Comparison of ENCODE assay signal across 30 mouse cellular contexts in genomic region chr8:109591367-109591766, GRCm38 (mm10). TPM values are rescaled to one million over a fixed set of nuclear protein-coding genes. Genes with fewer than 3 reads are reported as not detected.
DNase-seq lines count a peak whose midpoint lies in the region; ATAC-seq and TF ChIP-seq lines count a peak whose summit lies in the region.
"Had no signal": no experiment of that assay in that cellular context is flagged by ENCODE, and none has a peak within 500 bp of the region (broad histone marks: within the 10 kb centered on the region; RNA-seq: fewer than 3 reads in every experiment).

No protein-coding gene starts in this region.

- no peaks in the 10 kb centered on the region for H3K27me3 ChIP-seq in liver, postnatal 0 days (ENCODE audit: insufficient read depth, low read length)
- 0 out of 2 replicates have a peak, but pooled peaks cover 4% of the 10 kb centered on the region for H3K27me3 ChIP-seq in liver, embryonic 12.5 days (replicated peaks)
- no peaks in the 10 kb centered on the region for H3K27me3 ChIP-seq in forebrain, embryonic 13.5 days
- H3K27me3 ChIP-seq: embryonic facial prominence, embryonic 12.5 days; embryonic facial prominence, embryonic 15.5 days; hindbrain, embryonic 12.5 days; hindbrain, embryonic 15.5 days had no signal

- DNase-seq in liver, postnatal 0 days = no peak
- DNase-seq in thymus, postnatal 0 days (ENCODE audit: low spot score) = no peak
- DNase-seq: adrenal gland, adult 8-10 months; adrenal gland, postnatal 25 days; cerebellum, adult 11 months; cerebellum, adult 2 months; cerebellum, adult 9-11 months; cerebellum, postnatal 25 days; forebrain, postnatal 0 days; gastrocnemius, adult 2 months; gastrocnemius, postnatal 14 days; heart, adult 11 months had no signal

- no peaks in the 10 kb centered on the region for H3K9me3 ChIP-seq in liver, postnatal 0 days (ENCODE audit: low read length)
- H3K9me3 ChIP-seq in liver, embryonic 12.5 days (replicated peaks) = no peaks in the 10 kb centered on the region
- H3K9me3 ChIP-seq in forebrain, embryonic 13.5 days (replicated peaks) = no peaks in the 10 kb centered on the region
- H3K9me3 ChIP-seq: embryonic facial prominence, embryonic 12.5 days; embryonic facial prominence, embryonic 15.5 days; forebrain, embryonic 10.5 days; hindbrain, embryonic 12.5 days; hindbrain, embryonic 15.5 days had no signal

- H3K27ac ChIP-seq in liver, postnatal 0 days (ENCODE audit: low read depth) = peak overlapping the region; percentile 60
- H3K27ac ChIP-seq in liver, embryonic 12.5 days = no peak overlapping the region
- no peak overlapping the region for H3K27ac ChIP-seq in forebrain, embryonic 13.5 days
- H3K27ac ChIP-seq: embryonic facial prominence, embryonic 12.5 days; embryonic facial prominence, embryonic 15.5 days; forebrain, embryonic 10.5 days; gastrocnemius, adult 2 months; hindbrain, embryonic 12.5 days; hindbrain, embryonic 15.5 days had no signal

- TF ChIP-seq EP300 in liver, postnatal 0 days (IDR thresholded peaks at IDR 0.05; ENCODE audit: low read depth) = peak; percentile 82

- peak overlapping the region; percentile 48; the same call in 1 of the 2 replicates for H3K9ac ChIP-seq in liver, postnatal 0 days (replicated peaks)
- H3K9ac ChIP-seq in liver, embryonic 12.5 days = no peak overlapping the region
- H3K9ac ChIP-seq in forebrain, embryonic 13.5 days = no peak overlapping the region
- H3K9ac ChIP-seq: embryonic facial prominence, embryonic 12.5 days; embryonic facial prominence, embryonic 15.5 days; forebrain, postnatal 0 days; hindbrain, embryonic 12.5 days; hindbrain, embryonic 15.5 days had no signal

- H3K4me1 ChIP-seq in liver, postnatal 0 days (ENCODE audit: insufficient read depth) = peaks cover 7% of the 10 kb centered on the region; the same call in 1 of the 2 replicates
- 0 out of 2 replicates have a peak, but pooled peaks cover 3% of the 10 kb centered on the region for H3K4me1 ChIP-seq in liver, embryonic 12.5 days
- H3K4me1 ChIP-seq in forebrain, embryonic 13.5 days = no peaks in the 10 kb centered on the region
- H3K4me1 ChIP-seq: embryonic facial prominence, embryonic 12.5 days; embryonic facial prominence, embryonic 15.5 days; forebrain, embryonic 10.5 days; hindbrain, embryonic 12.5 days; hindbrain, embryonic 15.5 days had no signal

- peaks cover 13% of the 10 kb centered on the region for H3K36me3 ChIP-seq in liver, postnatal 0 days (replicated peaks; ENCODE audit: insufficient read depth, low read length)
- peaks cover 49% of the 10 kb centered on the region for H3K36me3 ChIP-seq in liver, embryonic 12.5 days
- peaks cover 33% of the 10 kb centered on the region for H3K36me3 ChIP-seq in forebrain, embryonic 13.5 days (ENCODE audit: poor library complexity, severe bottlenecking)

- peak overlapping the region; percentile 44 for H3K4me2 ChIP-seq in liver, postnatal 0 days (ENCODE audit: low read depth, low read length)
- H3K4me2 ChIP-seq in liver, embryonic 12.5 days = no peak overlapping the region
- H3K4me2 ChIP-seq in forebrain, embryonic 13.5 days = no peak overlapping the region
- H3K4me2 ChIP-seq: embryonic facial prominence, embryonic 12.5 days; embryonic facial prominence, embryonic 15.5 days; heart, embryonic 11.5 days; hindbrain, embryonic 12.5 days; hindbrain, embryonic 15.5 days had no signal

- no peak for TF ChIP-seq CTCF in liver, postnatal 0 days (IDR thresholded peaks at IDR 0.05; ENCODE audit: low read depth)

- H3K4me3 ChIP-seq in liver, postnatal 0 days (ENCODE audit: low read depth, low read length) = no peak overlapping the region
- no peak overlapping the region for H3K4me3 ChIP-seq in liver, embryonic 12.5 days
- no peak overlapping the region for H3K4me3 ChIP-seq in forebrain, embryonic 13.5 days
- H3K4me3 ChIP-seq: embryonic facial prominence, embryonic 12.5 days; embryonic facial prominence, embryonic 15.5 days; erythroblast, embryonic 14.5 days; forebrain, embryonic 10.5 days; gastrocnemius, adult 2 months; hindbrain, embryonic 12.5 days; hindbrain, embryonic 15.5 days had no signal

- WGBS in liver, postnatal 0 days (ENCODE audit: insufficient replicate concordance) = 63% methylated on average over 3 of the region's 3 CpGs
- WGBS in liver, embryonic 12.5 days (ENCODE audit: insufficient replicate concordance) = 63% methylated on average over 3 of the region's 3 CpGs
- WGBS in forebrain, embryonic 13.5 days = 89% methylated on average over 3 of the region's 3 CpGs

- peak; percentile 51 for ATAC-seq in liver, postnatal 0 days
- no peak; the same call in 1 of the 2 replicates for ATAC-seq in liver, embryonic 12.5 days
- ATAC-seq in erythroblast, adult 5-6 weeks (replicated peaks; ENCODE audit: low FRiP score, poor library complexity, severe bottlenecking) = peak; percentile 74
- peak; percentile 56 for ATAC-seq in megakaryocyte-erythroid progenitor cell, adult 5-6 weeks (replicated peaks; ENCODE audit: low FRiP score, low TSS enrichment, poor library complexity, severe bottlenecking)
- ATAC-seq in forebrain, embryonic 13.5 days = no peak
- ATAC-seq: activated CD4-positive, CD25-positive, alpha-beta regulatory T cell, adult 4 months; CD4-positive, CD25-positive, alpha-beta regulatory T cell, adult 4 months; forebrain, embryonic 14.5 days; forebrain, postnatal 0 days had no signal

RNA-seq across cellular contexts. Expression of gene Hp, which starts 12.4 kb away (rescaled TPM):
- polyA plus RNA-seq in liver, postnatal 0 days (2015; fragmentation: Nextera tagmentation; extraction: Ambion mirVana) = 4,025 and 4,072 TPM in 2 replicates
- polyA plus RNA-seq in liver, embryonic 12.5 days (2016; fragmentation: Nextera tagmentation; extraction: Ambion mirVana) = 10.5 and 10.8 TPM in 2 replicates
- 99.9 and 127 TPM in 2 replicates for total RNA-seq in erythroblast, adult 5-6 weeks (2015; ENCODE audit: low replicate concordance)
- total RNA-seq in erythroblast, adult 5-6 weeks (2017; ENCODE audit: low replicate concordance) = 102 and 125 TPM in 2 replicates
- 5.8 TPM in 1 of 2 replicates, not detected in the other for total RNA-seq in megakaryocyte-erythroid progenitor cell, adult 5-6 weeks (2014; fragmentation: Nextera tagmentation)
- 2.4 and 2.8 TPM in 2 replicates for total RNA-seq in megakaryocyte-erythroid progenitor cell, adult 5-6 weeks (2017)
- 0.53 TPM in 1 of 2 replicates, not detected in the other for polyA plus RNA-seq in forebrain, embryonic 13.5 days (2015; fragmentation: Nextera tagmentation; extraction: Ambion mirVana)
- polyA plus RNA-seq in thymus, postnatal 0 days (2015; fragmentation: Nextera tagmentation; extraction: Ambion mirVana) = 2.2 and 2.7 TPM in 2 replicates
- polyA plus RNA-seq: activated CD4-positive, CD25-positive, alpha-beta regulatory T cell, adult 4 months; C2C12; CD4-positive, CD25-positive, alpha-beta regulatory T cell, adult 4 months had no signal

RNA-seq across cellular contexts. Expression of gene Dhodh, which starts 17.1 kb away (rescaled TPM):
- 9.7 and 11.4 TPM in 2 replicates for polyA plus RNA-seq in liver, postnatal 0 days (2015; fragmentation: Nextera tagmentation; extraction: Ambion mirVana)
- 33.3 and 35.3 TPM in 2 replicates for polyA plus RNA-seq in liver, embryonic 12.5 days (2016; fragmentation: Nextera tagmentation; extraction: Ambion mirVana)
- total RNA-seq in erythroblast, adult 5-6 weeks (2015; ENCODE audit: low replicate concordance) = 0.77 and 4.8 TPM in 2 replicates
- total RNA-seq in erythroblast, adult 5-6 weeks (2017; ENCODE audit: low replicate concordance) = 4.0 and 4.3 TPM in 2 replicates
- total RNA-seq in megakaryocyte-erythroid progenitor cell, adult 5-6 weeks (2014; fragmentation: Nextera tagmentation) = 16.0 and 58.0 TPM in 2 replicates
- total RNA-seq in megakaryocyte-erythroid progenitor cell, adult 5-6 weeks (2017) = 15.2 and 29.0 TPM in 2 replicates
- polyA plus RNA-seq in forebrain, embryonic 13.5 days (2015; fragmentation: Nextera tagmentation; extraction: Ambion mirVana) = 33.7 and 37.7 TPM in 2 replicates
- polyA plus RNA-seq in thymus, postnatal 0 days (2015; fragmentation: Nextera tagmentation; extraction: Ambion mirVana) = 37.3 and 37.6 TPM in 2 replicates

RNA-seq across cellular contexts. Expression of gene Pkd1l3, which starts 22.9 kb away (rescaled TPM):
- polyA plus RNA-seq in liver, postnatal 0 days (2015; fragmentation: Nextera tagmentation; extraction: Ambion mirVana) = 0.26 and 0.28 TPM in 2 replicates
- 0.97 and 2.0 TPM in 2 replicates for polyA plus RNA-seq in liver, embryonic 12.5 days (2016; fragmentation: Nextera tagmentation; extraction: Ambion mirVana)
- 0.38 TPM in 1 of 2 replicates, not detected in the other for total RNA-seq in erythroblast, adult 5-6 weeks (2015; ENCODE audit: low replicate concordance)
- not detected in 2 replicates for total RNA-seq in erythroblast, adult 5-6 weeks (2017; ENCODE audit: low replicate concordance)
- total RNA-seq in megakaryocyte-erythroid progenitor cell, adult 5-6 weeks (2014; fragmentation: Nextera tagmentation) = 2.4 and 4.6 TPM in 2 replicates
- total RNA-seq in megakaryocyte-erythroid progenitor cell, adult 5-6 weeks (2017) = 0.75 and 1.3 TPM in 2 replicates
- polyA plus RNA-seq in forebrain, embryonic 13.5 days (2015; fragmentation: Nextera tagmentation; extraction: Ambion mirVana) = 0.09 and 0.12 TPM in 2 replicates
- polyA plus RNA-seq in thymus, postnatal 0 days (2015; fragmentation: Nextera tagmentation; extraction: Ambion mirVana) = 0.14 and 0.26 TPM in 2 replicates
- total RNA-seq: gastrocnemius, postnatal 4 days; heart, postnatal 25 days had no signal
- polyA plus RNA-seq: C2C12; forebrain, embryonic 14.5 days; heart, embryonic 14.5 days had no signal

RNA-seq across cellular contexts. Expression of gene Txnl4b, which starts 25.7 kb away (rescaled TPM):
- polyA plus RNA-seq in liver, postnatal 0 days (2015; fragmentation: Nextera tagmentation; extraction: Ambion mirVana) = 10.5 and 11.4 TPM in 2 replicates
- polyA plus RNA-seq in liver, embryonic 12.5 days (2016; fragmentation: Nextera tagmentation; extraction: Ambion mirVana) = 12.7 and 13.9 TPM in 2 replicates
- total RNA-seq in erythroblast, adult 5-6 weeks (2015; ENCODE audit: low replicate concordance) = 1.9 and 3.6 TPM in 2 replicates
- 3.8 and 4.3 TPM in 2 replicates for total RNA-seq in erythroblast, adult 5-6 weeks (2017; ENCODE audit: low replicate concordance)
- 3.1 and 6.8 TPM in 2 replicates for total RNA-seq in megakaryocyte-erythroid progenitor cell, adult 5-6 weeks (2014; fragmentation: Nextera tagmentation)
- 7.5 and 11.0 TPM in 2 replicates for total RNA-seq in megakaryocyte-erythroid progenitor cell, adult 5-6 weeks (2017)
- 28.1 and 29.8 TPM in 2 replicates for polyA plus RNA-seq in forebrain, embryonic 13.5 days (2015; fragmentation: Nextera tagmentation; extraction: Ambion mirVana)
- 30.6 and 32.9 TPM in 2 replicates for polyA plus RNA-seq in thymus, postnatal 0 days (2015; fragmentation: Nextera tagmentation; extraction: Ambion mirVana)

RNA-seq across cellular contexts. Expression of gene Dhx38, which starts 25.7 kb away (rescaled TPM):
- polyA plus RNA-seq in liver, postnatal 0 days (2015; fragmentation: Nextera tagmentation; extraction: Ambion mirVana) = 4.8 and 5.6 TPM in 2 replicates
- polyA plus RNA-seq in liver, embryonic 12.5 days (2016; fragmentation: Nextera tagmentation; extraction: Ambion mirVana) = 18.6 and 19.8 TPM in 2 replicates
- 6.1 and 6.3 TPM in 2 replicates for total RNA-seq in erythroblast, adult 5-6 weeks (2015; ENCODE audit: low replicate concordance)
- total RNA-seq in erythroblast, adult 5-6 weeks (2017; ENCODE audit: low replicate concordance) = 18.2 and 26.5 TPM in 2 replicates
- total RNA-seq in megakaryocyte-erythroid progenitor cell, adult 5-6 weeks (2014; fragmentation: Nextera tagmentation) = 21.0 and 26.5 TPM in 2 replicates
- 40.9 and 47.8 TPM in 2 replicates for total RNA-seq in megakaryocyte-erythroid progenitor cell, adult 5-6 weeks (2017)
- 23.3 and 26.0 TPM in 2 replicates for polyA plus RNA-seq in forebrain, embryonic 13.5 days (2015; fragmentation: Nextera tagmentation; extraction: Ambion mirVana)
- 18.7 and 18.8 TPM in 2 replicates for polyA plus RNA-seq in thymus, postnatal 0 days (2015; fragmentation: Nextera tagmentation; extraction: Ambion mirVana)

Comparison
In these comparisons a context has a peak if more than half of its experiments do, and no peak if none do; other contexts are left out.
1. ATAC-seq: peak in liver, postnatal 0 days (single experiment), erythroblast, adult 5-6 weeks (single experiment) and megakaryocyte-erythroid progenitor cell, adult 5-6 weeks (single experiment); none in liver, embryonic 12.5 days (single experiment) and forebrain, embryonic 13.5 days (single experiment).
2. RNA of gene Hp, which starts 12.4 kb away (polyA plus RNA-seq): 4,025 to 4,072 TPM in liver, postnatal 0 days; 10.5 to 10.8 TPM in liver, embryonic 12.5 days, 2.2 to 2.7 TPM in thymus, postnatal 0 days and 0.53 TPM in forebrain, embryonic 13.5 days; every median in the first group is over 100 times any median in the second.